Mouse (Mus musculus): Measurements from ENCODE around the gene Pcid2.

Gene Pcid2

GRCm38 (mm10) chr8:13105087-13105881 lies at the start of gene Pcid2, which contains the start of gene Cul4a:
Pcid2 (minus strand) TSS chr8:13105459.
Cul4a (plus strand) TSS chr8:13105621.
- WGBS, result under 1% methylated on average over 79 of the region's 87 CpGs

- 79% methylated on average over 9 of the region's 9 CpGs for WGBS
Measured at GRCm38 (mm10) chr8:13154099-13154498, 48.8 kb upstream of the Pcid2 start.

GRCm38 (mm10) chr8:13150929-13151328 lies 45.7 kb upstream of the Pcid2 start:
- 92% methylated on average over 2 of the region's 2 CpGs for WGBS

- WGBS, result 72% methylated on average over 5 of the region's 5 CpGs
Measured at GRCm38 (mm10) chr8:13149866-13150265, 44.6 kb upstream of the Pcid2 start.

GRCm38 (mm10) chr8:13149287-13149686 lies 44.0 kb upstream of the Pcid2 start:
- WGBS, result 62% methylated on average over 2 of the region's 2 CpGs

- 68% methylated on average over 2 of the region's 2 CpGs for WGBS
Measured at GRCm38 (mm10) chr8:13148476-13148875, 43.2 kb upstream of the Pcid2 start.

GRCm38 (mm10) chr8:13141681-13142080 lies 36.4 kb upstream of the Pcid2 start:
- WGBS, result 92% methylated on average over 5 of the region's 5 CpGs

- WGBS, result 94% methylated on average over 6 of the region's 6 CpGs
Measured at GRCm38 (mm10) chr8:13139641-13140182, 34.5 kb upstream of the Pcid2 start.

- 58% methylated on average over 9 of the region's 9 CpGs for WGBS
Measured at GRCm38 (mm10) chr8:13132220-13132619, 27.0 kb upstream of the Pcid2 start.

- 85% methylated on average over 8 of the region's 8 CpGs for WGBS
Measured at GRCm38 (mm10) chr8:13124897-13125296, 19.6 kb upstream of the Pcid2 start.

- WGBS, result 90% methylated on average over 7 of the region's 7 CpGs
Measured at GRCm38 (mm10) chr8:13122887-13123421, 17.7 kb upstream of the Pcid2 start.

GRCm38 (mm10) chr8:13120882-13121665 lies 15.8 kb upstream of the Pcid2 start:
- WGBS, result 83% methylated on average over 7 of the region's 7 CpGs

GRCm38 (mm10) chr8:13118516-13118915 lies 13.3 kb upstream of the Pcid2 start:
- WGBS, result 80% methylated on average over 3 of the region's 3 CpGs

- 94% methylated on average over 2 of the region's 2 CpGs for WGBS
Measured at GRCm38 (mm10) chr8:13117096-13117495, 11.8 kb upstream of the Pcid2 start.

GRCm38 (mm10) chr8:13113232-13113631 lies 8.0 kb upstream of the Pcid2 start:
- 91% methylated on average over 4 of the region's 4 CpGs for WGBS

- 90% methylated on average over 11 of the region's 11 CpGs for WGBS
Measured at GRCm38 (mm10) chr8:13111917-13112316, 6.7 kb upstream of the Pcid2 start.

- WGBS, result 33% methylated on average over 1 of the region's 1 CpGs
Measured at GRCm38 (mm10) chr8:13109416-13109960, 4.2 kb upstream of the Pcid2 start.

- WGBS, result 81% methylated on average over 8 of the region's 8 CpGs
Measured at GRCm38 (mm10) chr8:13108967-13109366, 3.7 kb upstream of the Pcid2 start.

GRCm38 (mm10) chr8:13107990-13108638 lies 2.9 kb upstream of the Pcid2 start:
- WGBS, result 83% methylated on average over 13 of the region's 13 CpGs

GRCm38 (mm10) chr8:13105908-13106551 lies 771 bp upstream of the Pcid2 start:
- WGBS, result under 1% methylated on average over 52 of the region's 63 CpGs

- under 1% methylated on average over 45 of the region's 45 CpGs for WGBS
Measured at GRCm38 (mm10) chr8:13104691-13105086, 570 bp downstream of the Pcid2 start.
